Mouse (Mus musculus) kidney, postnatal 0 days (tissue): Measurements from ENCODE around the gene Itgad. TPM values are rescaled to one million over a fixed set of nuclear protein-coding genes. Genes with fewer than 3 reads are reported as not detected.

Experiments
- ATAC-seq: fragments of 200-750 bp; cut with Nextera tagmentation; replicated peaks from 2 replicates; pipeline ENCODE4 v1.8.0; 2017; ENCODE audit warnings: low read depth, moderate number of reproducible peaks, moderate TSS enrichment, moderate library complexity; ENCODE audit not compliant: low FRiP score
- DNase-seq: peaks from one replicate; pipeline ENCODE4 v3.0.0-alpha.2; 2016; ENCODE audit warnings: low spot score
- H3K27ac ChIP-seq: fragments of 300-500 bp; sonication (generic); 2 replicates; pipeline ENCODE4 v1.5.1; 2014; ENCODE audit warnings: mild to moderate bottlenecking
- H3K27me3 ChIP-seq: fragments of 300-500 bp; sonication (generic); 2 replicates; pipeline ENCODE4 v1.6.1; 2014; ENCODE audit warnings: low read length, mixed read lengths; ENCODE audit not compliant: insufficient read depth
- H3K36me3 ChIP-seq: fragments of 300-500 bp; sonication (generic); 2 replicates; pipeline ENCODE4 v1.6.1; 2014; ENCODE audit warnings: low read length, mixed read lengths; ENCODE audit not compliant: insufficient read depth
- H3K4me1 ChIP-seq: fragments of 300-500 bp; sonication (generic); replicated peaks from 2 replicates; pipeline ENCODE4 v1.6.1; 2014; ENCODE audit warnings: antibody characterized with exemption, low read length, mixed read lengths; ENCODE audit not compliant: insufficient read depth
- H3K4me2 ChIP-seq: fragments of 300-500 bp; sonication (generic); 2 replicates; pipeline ENCODE4 v1.6.1; 2014; ENCODE audit warnings: mild to moderate bottlenecking, low read length, moderate library complexity, mixed read lengths
- H3K4me3 ChIP-seq: fragments of 300-500 bp; sonication (generic); replicated peaks from 2 replicates; pipeline ENCODE4 v1.5.1; 2014; ENCODE audit warnings: low read depth, low read length
- H3K9ac ChIP-seq: fragments of 300-500 bp; sonication (generic); 2 replicates; pipeline ENCODE4 v1.6.1; 2014; ENCODE audit warnings: low read depth, low read length
- H3K9me3 ChIP-seq: fragments of 300-500 bp; sonication (generic); replicated peaks from 2 replicates; pipeline ENCODE4 v1.6.1; 2016; ENCODE audit warnings: low read length, inconsistent platforms, mixed read lengths
- CTCF ChIP-seq: IDR thresholded peaks from 2 replicates; pipeline ENCODE4 v1.5.1; 2016; ENCODE audit warnings: antibody characterized with exemption, low read depth, mild to moderate bottlenecking, moderate library complexity
- whole genome bisulfite sequencing: fragments of 180-500 bp; shearing (Covaris S2); extraction: QIAGEN DNeasy Blood & Tissue Kit; methylation state at CpG from one replicate; pipeline ENCODE4 v1.1.7; 2014; 5-methylcytosine and 5-hydroxymethylcytosine counted together
- polyA plus RNA-seq: library from polyadenylated mRNA; unstranded; fragments of >200 nt; fragmentation: Nextera tagmentation; extraction: Ambion mirVana; gene quantifications from 2 replicates; pipeline ENCODE4 v1.2.1, GENCODE M21; 2015

Itgad gene
- polyA plus RNA-seq, 1 experiment from 2014 or later: not detected

DNA sequence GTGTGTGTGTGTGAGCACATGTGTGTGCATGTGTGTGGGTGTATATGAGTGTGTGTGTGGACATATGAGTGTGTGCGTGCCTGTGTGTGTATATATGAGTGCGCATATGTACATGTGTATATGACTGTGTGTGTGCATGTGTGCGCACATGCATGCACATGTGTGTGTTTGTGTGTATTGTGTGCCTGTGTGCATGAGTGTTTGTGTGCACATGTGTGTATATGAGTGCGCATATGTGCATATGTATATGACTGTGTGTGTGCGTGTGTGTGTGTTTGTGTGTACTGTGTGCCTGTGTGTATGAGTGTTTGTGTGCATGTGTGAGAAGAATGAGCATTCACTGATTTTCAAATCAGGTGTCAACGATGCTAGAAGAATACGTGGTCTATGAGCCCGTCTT lies 50.0 kb downstream of the Itgad start:
- no peak for DNase-seq
- no peak for ATAC-seq
- WGBS: 93% methylated on average over 8 of the region's 8 CpGs

DNA sequence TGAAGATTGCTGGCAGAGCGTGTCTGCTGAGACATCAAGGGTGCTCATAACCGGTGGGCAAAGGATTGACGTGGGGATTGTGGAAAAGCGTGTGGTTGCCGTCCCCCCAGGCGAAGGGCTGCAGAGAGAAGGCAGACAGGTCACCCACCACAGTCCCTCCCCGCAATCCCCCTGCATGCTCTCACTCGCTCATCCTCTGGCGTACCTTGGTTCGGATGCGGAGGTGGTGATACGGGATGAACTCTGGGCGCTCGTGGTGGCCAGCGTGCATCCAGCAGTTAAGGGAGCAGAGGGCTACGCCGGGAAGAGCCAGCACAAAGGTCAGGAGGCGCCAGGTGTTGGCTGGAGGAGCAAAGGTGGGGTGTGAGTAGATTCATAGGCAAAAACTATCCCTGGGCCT lies 51.5 kb downstream of the Itgad start:
- Histone ChIP-seq H3K4me3 (no peak overlapping the region), H3K9me3 (no peaks in the 10 kb centered on the region), H3K4me1 (no peaks in the 10 kb centered on the region), H3K27me3 (no peaks in the 10 kb centered on the region), H3K27ac (no peak overlapping the region), H3K9ac (no peak overlapping the region), H3K36me3 (no peaks in the 10 kb centered on the region), H3K4me2 (no peak overlapping the region)
- DNase-seq (no peak), ATAC-seq (no peak)
- WGBS: 82% methylated on average over 18 of the region's 18 CpGs
- TF ChIP-seq CTCF: no peak

More for the DNA sequence above, 50.0 kb downstream of the Itgad start:
- Histone ChIP-seq H3K9me3 (no peaks in the 10 kb centered on the region), H3K27me3 (no peaks in the 10 kb centered on the region), H3K4me3 (no peak overlapping the region), H3K9ac (no peak overlapping the region), H3K4me2 (no peak overlapping the region), H3K27ac (no peak overlapping the region), H3K36me3 (no peaks in the 10 kb centered on the region), H3K4me1 (no peaks in the 10 kb centered on the region)
- TF ChIP-seq CTCF: no peak

DNA sequence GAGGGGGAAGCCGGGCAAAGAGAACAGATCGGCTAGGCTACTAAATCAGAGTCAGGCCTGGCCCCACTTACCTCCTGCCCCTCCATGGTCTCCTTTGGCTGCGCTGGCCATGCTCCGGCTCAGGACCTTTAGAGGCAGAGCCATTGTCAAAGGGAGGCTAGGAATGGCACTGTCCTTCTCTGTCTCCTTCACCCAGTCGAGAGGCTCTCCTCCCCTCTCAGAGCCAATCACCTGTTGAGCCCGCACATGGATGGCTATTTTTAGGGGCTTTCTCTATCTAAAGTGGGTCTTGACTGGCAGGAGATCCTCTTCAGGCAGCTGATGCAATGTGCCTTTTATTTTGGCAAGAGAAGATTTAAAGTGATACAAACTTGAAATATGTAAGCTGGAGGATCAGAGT lies 52.0 kb downstream of the Itgad start, which contains the start of gene Cox6a2:
Gene Cox6a2, minus strand, starts transcription at position 236 of the 400 bp plus-strand sequence.
- 86% methylated on average over 6 of the region's 6 CpGs for WGBS
- no peak for TF ChIP-seq CTCF
- ATAC-seq: no peak

DNA sequence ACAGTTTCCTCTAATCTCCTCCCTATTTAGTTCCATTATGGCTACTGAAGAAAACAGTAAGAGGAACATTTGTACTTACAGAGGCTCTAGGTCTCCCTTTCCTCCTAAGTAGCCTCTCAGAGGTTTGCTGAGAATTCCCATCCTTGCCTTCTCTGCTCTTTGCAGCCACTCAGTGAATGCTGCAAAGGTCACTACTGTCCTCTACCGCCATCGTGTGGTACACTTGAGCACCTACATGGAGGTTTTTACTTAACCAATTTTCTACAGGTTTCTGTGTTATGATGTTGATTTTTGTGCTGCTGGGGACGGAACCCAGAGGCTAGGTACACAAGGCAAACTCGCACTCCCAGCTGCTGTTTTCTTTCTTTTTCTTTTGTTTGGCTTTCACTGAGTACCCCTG lies 54.0 kb downstream of the Itgad start:
- Histone ChIP-seq H3K9ac (no peak overlapping the region), H3K4me2 (no peak overlapping the region), H3K9me3 (no peaks in the 10 kb centered on the region), H3K4me3 (no peak overlapping the region), H3K4me1 (no peaks in the 10 kb centered on the region), H3K27me3 (no peaks in the 10 kb centered on the region), H3K27ac (no peak overlapping the region), H3K36me3 (no peaks in the 10 kb centered on the region)
- 2% methylated on average over 4 of the region's 4 CpGs for WGBS
- ATAC-seq: no peak
- TF ChIP-seq CTCF: peak; percentile 96
- DNase-seq: peak; percentile 91

More for the DNA sequence above, 52.0 kb downstream of the Itgad start, which contains the start of gene Cox6a2:
- Histone ChIP-seq H3K4me3 (no peak within 1 kb of the TSS), H3K9me3 (no peaks in the 10 kb centered on the region), H3K36me3 (no peaks in the 10 kb centered on the region), H3K9ac (no peak within 1 kb of the TSS), H3K4me1 (no peaks in the 10 kb centered on the region), H3K27ac (no peak within 1 kb of the TSS), H3K27me3 (no peaks in the 10 kb centered on the region), H3K4me2 (no peak within 1 kb of the TSS)
- no peak for DNase-seq

DNA sequence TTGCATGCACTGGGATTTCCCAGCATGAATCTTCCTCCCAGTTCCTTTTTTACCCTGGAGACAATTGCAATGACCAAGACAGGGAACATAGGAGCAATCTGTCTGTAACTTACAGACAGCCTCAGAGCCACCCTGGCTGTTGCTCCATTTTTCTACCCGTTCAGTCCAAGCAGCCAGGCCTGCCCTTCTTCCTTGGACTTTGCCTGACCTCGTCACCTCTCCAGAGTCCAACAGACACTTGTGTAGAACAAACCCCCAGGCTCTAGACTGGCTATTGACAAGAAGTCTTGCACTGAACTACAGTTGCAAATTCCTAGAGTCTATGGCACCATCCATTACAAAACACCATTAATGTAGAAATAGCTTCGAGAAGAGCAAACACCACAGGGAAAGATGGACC lies 55.6 kb downstream of the Itgad start:
- DNase-seq (no peak), ATAC-seq (no peak)
- H3K4me1 ChIP-seq: no peaks in the 10 kb centered on the region
- WGBS: 49% methylated on average over 3 of the region's 3 CpGs
- no peaks in the 10 kb centered on the region for H3K36me3 ChIP-seq
- no peak overlapping the region for H3K4me3 ChIP-seq
- H3K27ac ChIP-seq: no peak overlapping the region
- H3K9me3 ChIP-seq: no peaks in the 10 kb centered on the region
- H3K9ac ChIP-seq: no peak overlapping the region
- TF ChIP-seq CTCF: no peak
- H3K27me3 ChIP-seq: no peaks in the 10 kb centered on the region
- H3K4me2 ChIP-seq: no peak overlapping the region

DNA sequence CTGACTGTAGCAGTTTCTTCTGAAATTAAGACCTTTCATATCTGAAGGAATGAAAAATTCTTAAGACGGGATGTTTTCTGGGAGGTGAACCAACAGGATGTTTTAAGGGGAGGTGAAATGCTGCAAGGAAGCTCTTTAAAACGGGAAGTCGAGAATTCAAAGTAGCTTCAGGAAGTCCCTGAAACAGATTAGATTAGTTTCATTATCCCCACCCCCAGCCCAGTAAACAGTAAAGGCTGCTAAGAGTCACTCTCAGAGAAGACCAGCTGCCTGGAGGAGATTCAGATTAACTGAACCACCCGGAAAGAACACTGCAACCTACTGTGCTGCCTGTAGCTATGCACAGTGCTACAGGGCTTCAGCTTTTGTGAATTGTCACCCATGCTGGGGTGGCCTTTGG lies 65.8 kb downstream of the Itgad start:
- no peaks in the 10 kb centered on the region for H3K9me3 ChIP-seq
- H3K4me1 ChIP-seq: no peaks in the 10 kb centered on the region
- H3K27me3 ChIP-seq: no peaks in the 10 kb centered on the region
- no peak overlapping the region for H3K4me3 ChIP-seq
- no peak for TF ChIP-seq CTCF
- no peak overlapping the region for H3K27ac ChIP-seq
- no peak for ATAC-seq
- no peak overlapping the region for H3K4me2 ChIP-seq
- DNase-seq: no peak
- 83% methylated on average over 4 of the region's 4 CpGs for WGBS
- H3K9ac ChIP-seq: no peak overlapping the region
- no peaks in the 10 kb centered on the region for H3K36me3 ChIP-seq

DNA sequence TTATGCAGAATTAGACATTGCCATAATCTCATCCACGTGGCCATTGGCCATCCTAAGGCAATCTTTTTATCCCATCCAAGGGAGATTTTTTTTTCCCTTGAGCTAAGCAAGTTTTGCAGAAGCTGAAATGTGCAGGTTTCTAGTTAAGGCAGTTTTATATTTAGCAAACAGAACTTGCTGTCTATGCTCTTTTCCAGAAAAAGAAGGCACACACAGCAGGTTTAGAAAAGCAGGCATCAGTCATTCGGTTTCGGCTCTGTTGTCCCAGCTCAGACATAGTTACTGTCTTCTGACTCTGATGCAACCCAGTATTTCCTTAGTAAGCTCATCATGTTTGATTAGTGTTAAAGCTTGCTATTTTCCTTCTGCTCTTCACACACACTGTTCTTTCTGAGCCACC lies 66.8 kb downstream of the Itgad start:
- Histone ChIP-seq H3K9ac (no peak overlapping the region), H3K4me1 (no peaks in the 10 kb centered on the region), H3K27me3 (no peaks in the 10 kb centered on the region), H3K36me3 (no peaks in the 10 kb centered on the region), H3K9me3 (no peaks in the 10 kb centered on the region), H3K27ac (no peak overlapping the region), H3K4me3 (no peak overlapping the region), H3K4me2 (no peak overlapping the region)
- 83% methylated on average over 3 of the region's 3 CpGs for WGBS
- no peak for ATAC-seq
- DNase-seq: no peak
- no peak for TF ChIP-seq CTCF
